Mouse (Mus musculus): ENCODE measurements around the gene Fgfr1op2. TPM values are rescaled to one million over a fixed set of nuclear protein-coding genes. Genes with fewer than 3 reads are reported as not detected.

The Fgfr1op2 gene
- polyA plus RNA-seq, 1 experiment from 2014 or later = 75.5 TPM

GRCm38 (mm10) chr6:146642276-146643183, 65.5 kb downstream of the Fgfr1op2 start, which contains the start of the genes Med21 and Tm7sf3:
Gene Med21, plus strand, starts transcription at chr6:146642547.
Gene Tm7sf3, minus strand, starts transcription at chr6:146642824.
- in situ Hi-C loops (cut with MboI; ENCODE audit: low pct_unique_long_range_greater_than_20kb) = no loop called here
- ChIA-PET POLR2A (no interaction called here), CTCF (interaction anchor here (1.5 kb wide), 1 partner anchor 18 kb away, joined by 3 read pairs; no protein-coding TSS in a partner anchor)
- H3K27me3 ChIP-seq = no peaks in the 10 kb centered on the region
- DNase-seq (ENCODE audit: low read depth, low spot score) (peak; percentile 87), ATAC-seq (peak; percentile 97)
- no peak for TF ChIP-seq CTCF (IDR thresholded peaks at IDR 0.05)

- peak; percentile 29 for ATAC-seq
- CTCF ChIA-PET = interaction anchor here (1.5 to 2.0 kb wide), 2 partner anchors 18 to 233 kb away, joined by 3 to 5 read pairs; no protein-coding TSS in a partner anchor
Measured at GRCm38 (mm10) chr6:146643184-146643570, 66.2 kb downstream of the Fgfr1op2 start.

More at GRCm38 (mm10) chr6:146643184-146643570, 66.2 kb downstream of the Fgfr1op2 start:
- in situ Hi-C loops (cut with MboI; ENCODE audit: low pct_unique_long_range_greater_than_20kb) = no loop called here
- TF ChIP-seq CTCF (IDR thresholded peaks at IDR 0.05) = no peak
- POLR2A ChIA-PET = no interaction called here
- DNase-seq (ENCODE audit: low read depth, low spot score) = no peak
- H3K27me3 ChIP-seq = no peaks in the 10 kb centered on the region

Other genes with a start within 250 kb of the Fgfr1op2 start
- 12.7 TPM for gene Itpr2, start 75.0 kb upstream of the Fgfr1op2 start, polyA plus RNA-seq (2021)
- 54.7 TPM for gene Ints13, start 632 bp downstream of the Fgfr1op2 start, polyA plus RNA-seq (2021)
- 99.0 TPM for gene Med21, start 65.3 kb downstream of the Fgfr1op2 start, polyA plus RNA-seq (2021)
- gene Tm7sf3, start 65.6 kb downstream of the Fgfr1op2 start, polyA plus RNA-seq (2021) = 54.8 TPM
- gene Stk38l, start 147.8 kb downstream of the Fgfr1op2 start, polyA plus RNA-seq (2021) = 17.3 TPM
- 8.1 TPM for gene Arntl2, start 218.9 kb downstream of the Fgfr1op2 start, polyA plus RNA-seq (2021)